Comparison of ENCODE assay signal across 8 mouse cellular contexts in the genomic region with DNA sequence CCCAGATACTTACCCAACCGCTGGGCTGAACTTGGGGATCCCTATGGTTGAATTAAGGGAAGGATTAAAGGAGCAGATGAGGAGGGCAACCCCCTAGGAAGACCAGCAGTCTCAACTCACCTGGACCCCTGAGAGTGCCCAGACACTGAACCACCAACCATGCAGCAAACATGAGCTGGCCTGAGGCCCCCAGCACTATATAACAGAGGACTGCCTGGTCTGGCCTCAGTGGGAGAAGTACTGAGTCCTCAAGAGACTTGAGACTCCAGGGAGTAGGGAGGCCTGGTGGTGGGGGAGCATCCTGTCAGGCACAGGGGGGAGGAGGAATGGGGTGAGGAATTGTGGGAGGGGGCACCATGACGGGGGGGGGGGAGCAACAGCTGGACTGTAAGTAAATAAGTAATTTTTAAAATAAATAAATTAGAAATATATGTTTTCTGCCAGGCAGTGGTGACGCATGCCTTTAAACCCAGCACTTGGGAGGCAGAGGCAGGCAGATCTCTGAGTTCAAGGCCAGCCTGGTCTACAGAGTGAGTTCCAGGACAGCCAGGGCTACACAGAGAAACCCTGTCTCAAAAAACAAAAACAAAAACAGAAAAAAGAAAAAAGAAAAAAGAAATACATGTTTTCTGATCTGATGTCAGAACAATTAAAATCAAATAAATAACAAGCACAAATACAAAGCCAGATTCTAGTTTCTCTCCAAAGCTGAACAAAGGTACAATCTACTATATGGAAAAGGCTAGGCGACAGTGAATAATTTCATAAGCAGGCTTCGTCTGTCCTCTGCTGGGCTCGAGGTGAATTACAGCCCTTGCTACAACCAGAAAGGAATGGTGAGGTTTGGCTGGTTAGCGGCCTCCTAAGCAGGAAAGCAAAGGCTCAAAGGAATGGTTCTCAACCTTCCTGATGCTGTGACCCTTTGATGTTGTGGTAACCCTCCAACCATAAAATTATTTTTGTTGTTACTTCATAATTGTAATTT. TPM values are rescaled to one million over a fixed set of nuclear protein-coding genes. Genes with fewer than 3 reads are reported as not detected.
DNase-seq lines count a peak whose midpoint lies in the region; ATAC-seq lines count a peak whose summit lies in the region.

No protein-coding gene starts in this region.

- no peak overlapping the region for H3K4me2 ChIP-seq in embryonic facial prominence, embryonic 15.5 days (replicated peaks)
- H3K4me2 ChIP-seq in lung, embryonic 15.5 days: no peak overlapping the region

- H3K27me3 ChIP-seq in embryonic facial prominence, embryonic 15.5 days: no peaks in the 10 kb centered on the region
- H3K27me3 ChIP-seq in lung, embryonic 15.5 days: no peaks in the 10 kb centered on the region

- H3K9ac ChIP-seq in embryonic facial prominence, embryonic 15.5 days: no peak overlapping the region
- H3K9ac ChIP-seq in lung, embryonic 15.5 days: no peak overlapping the region

- no peaks in the 10 kb centered on the region for H3K9me3 ChIP-seq in embryonic facial prominence, embryonic 15.5 days (replicated peaks)
- no peaks in the 10 kb centered on the region for H3K9me3 ChIP-seq in lung, embryonic 15.5 days

- no peak overlapping the region for H3K27ac ChIP-seq in embryonic facial prominence, embryonic 15.5 days (replicated peaks)
- H3K27ac ChIP-seq in lung, embryonic 15.5 days: no peak overlapping the region

- 43% methylated on average over 7 of the region's 7 CpGs for WGBS in embryonic facial prominence, embryonic 15.5 days
- 39% methylated on average over 7 of the region's 7 CpGs for WGBS in lung, embryonic 15.5 days

- H3K4me3 ChIP-seq in embryonic facial prominence, embryonic 15.5 days (replicated peaks): no peak overlapping the region
- no peak overlapping the region for H3K4me3 ChIP-seq in lung, embryonic 15.5 days

- peak; percentile 76; the same call in 1 of the 2 replicates for ATAC-seq in embryonic facial prominence, embryonic 15.5 days (ENCODE audit: insufficient number of reproducible peaks, low FRiP score, low TSS enrichment, low read depth)
- ATAC-seq in hematopoietic stem cell, adult 5-6 weeks (replicated peaks in 1 of 2; ENCODE audit: insufficient read depth in 1 of 2, low FRiP score in 2 of 2, low TSS enrichment in 1 of 2, low read depth in 1 of 2, poor library complexity in 2 of 2, severe bottlenecking in 2 of 2): peak; percentile 81
- ATAC-seq in lung, embryonic 15.5 days (ENCODE audit: borderline replicate concordance, extremely low read depth, low FRiP score, low TSS enrichment): peak; percentile 59; the same call in 1 of the 2 replicates

- H3K4me1 ChIP-seq in embryonic facial prominence, embryonic 15.5 days: no peaks in the 10 kb centered on the region
- peaks cover 5% of the 10 kb centered on the region for H3K4me1 ChIP-seq in lung, embryonic 15.5 days

- H3K36me3 ChIP-seq in embryonic facial prominence, embryonic 15.5 days: no peaks in the 10 kb centered on the region
- no peaks in the 10 kb centered on the region for H3K36me3 ChIP-seq in lung, embryonic 15.5 days

- peak; percentile 37 to 60 for DNase-seq in CD8-positive naive resting alpha-beta T cell, adult 2 months (ENCODE audit: low read depth in 2 of 2, low spot score in 2 of 2)
- DNase-seq in adrenal gland, adult 18-20 months (ENCODE audit: low spot score in 2 of 2): peak; percentile 62 to 66
- peak; percentile 79 for DNase-seq in layer of hippocampus, adult 11-12 months (ENCODE audit: low spot score)
- DNase-seq in retina, embryonic 14.5 days (ENCODE audit: low spot score): peak; percentile 89
- no peak for DNase-seq in c-Kit-positive CD71-positive TER-119-positive erythroid progenitor cells, embryonic 14.5 days (ENCODE audit: low spot score)

RNA-seq across cellular contexts. Expression of gene Atl2, which starts 55.4 kb away (rescaled TPM):
- 100 to 1,000 TPM in 1 of 2 experiments, 10 to 100 TPM in 1; 47.4 to 120 TPM for total RNA-seq in adrenal gland, adult 18-20 months (2021)
- polyA plus RNA-seq in embryonic facial prominence, embryonic 15.5 days (2015; fragmentation: Nextera tagmentation; extraction: Ambion mirVana): 30.6 and 30.7 TPM in 2 replicates
- total RNA-seq in hematopoietic stem cell, adult 5-6 weeks (2017): 35.1 and 46.4 TPM in 2 replicates
- 35.8 and 38.3 TPM in 2 replicates for polyA plus RNA-seq in lung, embryonic 15.5 days (2015; fragmentation: Nextera tagmentation; extraction: Ambion mirVana)
